Mouse (Mus musculus) frontal cortex, adult (tissue): ENCODE results near the gene Ranbp3.
"Not testable (repeated sequence)": the region's sequence is repeated elsewhere in the genome, so short reads cannot be mapped to it uniquely, and the experiment has no call there.

Experiments
- ATAC-seq: cut with Nextera tagmentation; 2 replicates; pipeline ENCODE4 v1.9.2; 2017; ENCODE audit warnings: mild to moderate bottlenecking, moderate library complexity, mixed read lengths; ENCODE audit not compliant: low TSS enrichment

Ranbp3 gene

GRCm38 (mm10) chr17:56672941-56673646 lies at the start of gene Ranbp3:
TSS of gene Ranbp3 (plus strand) at chr17:56673294.
- ATAC-seq, result peak; percentile 94

- no peak for ATAC-seq
These were observed 47.6 kb upstream of the Ranbp3 start for GRCm38 (mm10) chr17:56625495-56625894.

- ATAC-seq, result 0 out of 2 replicates have a peak, but pooled peaks have one; percentile 1
These were observed 46.8 kb upstream of the Ranbp3 start for GRCm38 (mm10) chr17:56626260-56626659.

- ATAC-seq, result peak; percentile 91
These were observed 46.2 kb upstream of the Ranbp3 start, which contains the start of gene Lonp1 for GRCm38 (mm10) chr17:56626754-56627470. TSS of gene Lonp1 (minus strand) at chr17:56626887.

GRCm38 (mm10) chr17:56627530-56628277 lies 45.4 kb upstream of the Ranbp3 start, which contains the start of gene Catsperd:
TSS of gene Catsperd (plus strand) at chr17:56628143.
- no peak for ATAC-seq

- ATAC-seq, result not testable (repeated sequence)
These were observed 43.0 kb upstream of the Ranbp3 start for GRCm38 (mm10) chr17:56629800-56630781.

- ATAC-seq, result no peak
These were observed 41.3 kb upstream of the Ranbp3 start for GRCm38 (mm10) chr17:56631807-56632206.

GRCm38 (mm10) chr17:56634023-56634422 lies 39.1 kb upstream of the Ranbp3 start:
- no peak for ATAC-seq

GRCm38 (mm10) chr17:56643237-56643636 lies 29.9 kb upstream of the Ranbp3 start:
- no peak for ATAC-seq

- ATAC-seq, result no peak
These were observed 25.5 kb upstream of the Ranbp3 start for GRCm38 (mm10) chr17:56647546-56647945.

GRCm38 (mm10) chr17:56651801-56652200 lies 21.3 kb upstream of the Ranbp3 start:
- no peak for ATAC-seq

- ATAC-seq, result no peak
These were observed 18.3 kb upstream of the Ranbp3 start for GRCm38 (mm10) chr17:56654771-56655170.

- ATAC-seq, result no peak
These were observed 17.8 kb upstream of the Ranbp3 start for GRCm38 (mm10) chr17:56655311-56655710.

- ATAC-seq, result no peak
These were observed 16.9 kb upstream of the Ranbp3 start for GRCm38 (mm10) chr17:56656171-56656570.

GRCm38 (mm10) chr17:56663659-56664058 lies 9.4 kb upstream of the Ranbp3 start:
- ATAC-seq, result no peak

GRCm38 (mm10) chr17:56664333-56664732 lies 8.8 kb upstream of the Ranbp3 start:
- ATAC-seq, result no peak

- ATAC-seq, result no peak
These were observed 6.7 kb upstream of the Ranbp3 start for GRCm38 (mm10) chr17:56666384-56666783.

- no peak for ATAC-seq
These were observed 5.5 kb upstream of the Ranbp3 start for GRCm38 (mm10) chr17:56667591-56667990.

- ATAC-seq, result peak; percentile 56
These were observed 4.5 kb upstream of the Ranbp3 start for GRCm38 (mm10) chr17:56668384-56669144.

- ATAC-seq, result no peak
These were observed 3.3 kb upstream of the Ranbp3 start for GRCm38 (mm10) chr17:56669766-56670165.
